ENCODE assay signal across 9 mouse cellular contexts in genomic region chr14:52019051-52019589, GRCm38 (mm10). TPM values are rescaled to one million over a fixed set of nuclear protein-coding genes. Genes with fewer than 3 reads are reported as not detected.
DNase-seq lines count a peak whose midpoint lies in the region; ATAC-seq and TF ChIP-seq lines count a peak whose summit lies in the region.
"Had no signal": no experiment of that assay in that cellular context is flagged by ENCODE, and none has a peak within 500 bp of the region (broad histone marks: within the 10 kb centered on the region; RNA-seq: fewer than 3 reads in every experiment).

No protein-coding gene starts in this region.

- no peaks in the 10 kb centered on the region for H3K36me3 ChIP-seq in lung, postnatal 0 days (ENCODE audit: insufficient read depth, low read length)
- peaks cover 12% of the 10 kb centered on the region for H3K36me3 ChIP-seq in erythroblast, embryonic 14.5 days (ENCODE audit: control insufficient read depth)
- H3K36me3 ChIP-seq in limb, embryonic 13.5 days = no peaks in the 10 kb centered on the region; the same call in 1 of the 2 replicates

- no peak for TF ChIP-seq POLR2A in olfactory bulb, adult 2 months (IDR thresholded peaks at IDR 0.05; ENCODE audit: insufficient read depth, low read depth, low read length)

- ATAC-seq in lung, postnatal 0 days = no peak
- peak; percentile 1; the same call in 1 of the 2 replicates for ATAC-seq in limb, embryonic 13.5 days (ENCODE audit: low FRiP score, low read depth)

- TF ChIP-seq EP300 in lung, postnatal 0 days (IDR thresholded peaks at IDR 0.05) = peak; percentile 37; the same call in 1 of the 2 replicates

- TF ChIP-seq CTCF in lung, postnatal 0 days (IDR thresholded peaks at IDR 0.05) = peak; percentile 47; the same call in 1 of the 2 replicates
- peak; percentile 54 for TF ChIP-seq CTCF in olfactory bulb, adult 2 months (IDR thresholded peaks at IDR 0.05; ENCODE audit: insufficient read depth, low read depth, low read length)

- H3K4me2 ChIP-seq in lung, postnatal 0 days (replicated peaks; ENCODE audit: low read depth, low read length) = peak overlapping the region; percentile 82
- H3K4me2 ChIP-seq in limb, embryonic 13.5 days (replicated peaks) = peak overlapping the region; percentile 73

- peak overlapping the region; percentile 99 for H3K27ac ChIP-seq in lung, postnatal 0 days (ENCODE audit: low read length)
- peak overlapping the region; percentile 99 for H3K27ac ChIP-seq in limb, embryonic 13.5 days
- peak overlapping the region; percentile 98 for H3K27ac ChIP-seq in olfactory bulb, adult 2 months (ENCODE audit: insufficient read depth, low read depth, low read length)

- H3K4me3 ChIP-seq in lung, postnatal 0 days (ENCODE audit: low read depth, low read length) = peak overlapping the region; percentile 71
- H3K4me3 ChIP-seq in erythroblast, embryonic 14.5 days (replicated peaks) = peak overlapping the region; percentile 75
- peak overlapping the region; percentile 62 for H3K4me3 ChIP-seq in limb, embryonic 13.5 days
- peak overlapping the region; percentile 70 for H3K4me3 ChIP-seq in olfactory bulb, adult 2 months (ENCODE audit: insufficient read depth, low read depth, low read length)

- no peak for DNase-seq in lung, postnatal 0 days (ENCODE audit: low spot score)
- DNase-seq in lung, postnatal 10 days = no peak
- DNase-seq in left cerebral cortex, adult 18-20 months (ENCODE audit: low spot score in 2 of 2) = no peak
- DNase-seq in right cerebral cortex, postnatal 25 days = no peak
- DNase-seq in lung, postnatal 14 days = no peak

- no peaks in the 10 kb centered on the region; the same call in 1 of the 2 replicates for H3K4me1 ChIP-seq in lung, postnatal 0 days (ENCODE audit: insufficient read depth, low read depth, low read length)
- peaks cover 81% of the 10 kb centered on the region for H3K4me1 ChIP-seq in erythroblast, embryonic 14.5 days (ENCODE audit: control insufficient read depth)
- peaks cover 56% of the 10 kb centered on the region for H3K4me1 ChIP-seq in limb, embryonic 13.5 days
- peaks cover 16% of the 10 kb centered on the region for H3K4me1 ChIP-seq in olfactory bulb, adult 2 months (ENCODE audit: control insufficient read depth, insufficient read depth, low read length)

- no peaks in the 10 kb centered on the region for H3K9me3 ChIP-seq in lung, postnatal 0 days (ENCODE audit: low read length)
- no peaks in the 10 kb centered on the region for H3K9me3 ChIP-seq in erythroblast, embryonic 14.5 days (ENCODE audit: control insufficient read depth, low read length)
- no peaks in the 10 kb centered on the region for H3K9me3 ChIP-seq in limb, embryonic 13.5 days

- 20% methylated on average over 12 of the region's 12 CpGs for WGBS in lung, postnatal 0 days
- 35% methylated on average over 12 of the region's 12 CpGs for WGBS in limb, embryonic 13.5 days
- 13% methylated on average over 12 of the region's 12 CpGs for WGBS in olfactory bulb, adult 2 months

- H3K9ac ChIP-seq in lung, postnatal 0 days (replicated peaks; ENCODE audit: low read depth) = peak overlapping the region; percentile 89; the same call in 1 of the 2 replicates
- peak overlapping the region; percentile 89 for H3K9ac ChIP-seq in limb, embryonic 13.5 days

- no peaks in the 10 kb centered on the region for H3K27me3 ChIP-seq in lung, postnatal 0 days (replicated peaks; ENCODE audit: insufficient read depth, low read length)
- H3K27me3 ChIP-seq in erythroblast, embryonic 14.5 days (ENCODE audit: control insufficient read depth) = no peaks in the 10 kb centered on the region
- no peaks in the 10 kb centered on the region for H3K27me3 ChIP-seq in limb, embryonic 13.5 days

RNA-seq across cellular contexts. Expression of gene Zfp219, which starts 1.4 kb away (rescaled TPM):
- polyA plus RNA-seq in lung, postnatal 0 days (2015; fragmentation: Nextera tagmentation; extraction: Ambion mirVana) = 23.0 and 24.1 TPM in 2 replicates
- polyA plus RNA-seq in erythroblast, embryonic 14.5 days (2012) = 2.0 and 2.9 TPM in 2 replicates
- 30.8 and 32.2 TPM in 2 replicates for polyA plus RNA-seq in limb, embryonic 13.5 days (2015; fragmentation: Nextera tagmentation; extraction: Ambion mirVana)
- polyA plus RNA-seq in olfactory bulb, adult 2 months (2012; ENCODE audit: insufficient read depth, insufficient read length, low replicate concordance, missing spikeins) = not detected in 2 replicates
- 10 to 100 TPM; 40.6 to 41.3 TPM for total RNA-seq in left cerebral cortex, adult 18-20 months (2021)

RNA-seq across cellular contexts. Expression of gene Tmem253, which starts 3.7 kb away (rescaled TPM):
- 0.66 and 0.96 TPM in 2 replicates for polyA plus RNA-seq in lung, postnatal 0 days (2015; fragmentation: Nextera tagmentation; extraction: Ambion mirVana)
- not detected in 2 replicates for polyA plus RNA-seq in erythroblast, embryonic 14.5 days (2012)
- polyA plus RNA-seq in limb, embryonic 13.5 days (2015; fragmentation: Nextera tagmentation; extraction: Ambion mirVana) = 0.78 and 1.4 TPM in 2 replicates
- polyA plus RNA-seq in olfactory bulb, adult 2 months (2012; ENCODE audit: insufficient read depth, insufficient read length, low replicate concordance, missing spikeins) = not detected in 2 replicates
- total RNA-seq in left cerebral cortex, adult 18-20 months (2021) = under 1 TPM; 0.28 to 0.56 TPM

RNA-seq across cellular contexts. Expression of gene Olfr221, which starts 23.1 kb away (rescaled TPM):
- polyA plus RNA-seq in lung, postnatal 0 days (2015; fragmentation: Nextera tagmentation; extraction: Ambion mirVana) = 0.08 TPM in 1 of 2 replicates, not detected in the other
- not detected in 2 replicates for polyA plus RNA-seq in erythroblast, embryonic 14.5 days (2012)
- polyA plus RNA-seq in limb, embryonic 13.5 days (2015; fragmentation: Nextera tagmentation; extraction: Ambion mirVana) = not detected in 2 replicates
- polyA plus RNA-seq in olfactory bulb, adult 2 months (2012; ENCODE audit: insufficient read depth, insufficient read length, low replicate concordance, missing spikeins) = not detected in 2 replicates
- not detected for total RNA-seq in left cerebral cortex, adult 18-20 months (2021)
- polyA plus RNA-seq: gonadal fat pad, adult 2 months had no signal

RNA-seq across cellular contexts. Expression of gene Arhgef40, which starts 34.6 kb away (rescaled TPM):
- 46.3 and 56.6 TPM in 2 replicates for polyA plus RNA-seq in lung, postnatal 0 days (2015; fragmentation: Nextera tagmentation; extraction: Ambion mirVana)
- 5.6 and 6.8 TPM in 2 replicates for polyA plus RNA-seq in erythroblast, embryonic 14.5 days (2012)
- polyA plus RNA-seq in limb, embryonic 13.5 days (2015; fragmentation: Nextera tagmentation; extraction: Ambion mirVana) = 189 and 203 TPM in 2 replicates
- not detected in 2 replicates for polyA plus RNA-seq in olfactory bulb, adult 2 months (2012; ENCODE audit: insufficient read depth, insufficient read length, low replicate concordance, missing spikeins)
- 10 to 100 TPM; 23.4 to 28.6 TPM for total RNA-seq in left cerebral cortex, adult 18-20 months (2021)
